Mouse (Mus musculus) brown adipose tissue, adult 24 weeks (tissue): ENCODE results near the gene Slc41a3. TPM values are rescaled to one million over a fixed set of nuclear protein-coding genes. Genes with fewer than 3 reads are reported as not detected.
A peak's percentile ranks its signal among the peaks of the same experiment; 100 is the strongest.

Experiments
- H3K27ac ChIP-seq: fragments of 200-500 bp; replicated peaks from 2 replicates; pipeline ENCODE4 v1.5.1; 2012; ENCODE audit warnings: low read depth, mild to moderate bottlenecking, low read length
- H3K4me1 ChIP-seq: fragments of 200-500 bp; 2 replicates; pipeline ENCODE4 v1.6.1; 2012; ENCODE audit warnings: low read length, mixed read lengths; ENCODE audit not compliant: control insufficient read depth, insufficient read depth, insufficient read length
- H3K4me3 ChIP-seq: fragments of 200-500 bp; 2 replicates; pipeline ENCODE4 v1.5.1; 2012; ENCODE audit warnings: low read depth, mild to moderate bottlenecking, low read length, moderate library complexity; ENCODE audit not compliant: insufficient read depth
- polyA plus RNA-seq: library from polyadenylated mRNA; stranded (reverse); fragments of >200 nt; gene quantifications from 2 replicates; pipeline ENCODE4 v1.2.4, GENCODE M21; 2012; ENCODE audit not compliant: missing spikeins, insufficient read depth, insufficient read length

Gene Slc41a3
- polyA plus RNA-seq, 1 experiment: 2.3 TPM

- H3K4me3 ChIP-seq: no peak overlapping the region
- H3K4me1 ChIP-seq: peaks cover 11% of the 10 kb centered on the region
- no peak overlapping the region for H3K27ac ChIP-seq
Measured at GRCm38 (mm10) chr6:90662148-90662547, 57.6 kb downstream of the Slc41a3 start.

GRCm38 (mm10) chr6:90663736-90664135, 59.2 kb downstream of the Slc41a3 start:
- Histone ChIP-seq H3K4me1 (peaks cover 11% of the 10 kb centered on the region), H3K4me3 (no peak overlapping the region), H3K27ac (peak overlapping the region; percentile 5; the same call in 1 of the 2 replicates)

GRCm38 (mm10) chr6:90668693-90669092, 64.2 kb downstream of the Slc41a3 start:
- H3K4me1 ChIP-seq: peaks cover 4% of the 10 kb centered on the region; the same call in 1 of the 2 replicates
- no peak overlapping the region for H3K4me3 ChIP-seq
- H3K27ac ChIP-seq: no peak overlapping the region

GRCm38 (mm10) chr6:90678759-90679158, 74.2 kb downstream of the Slc41a3 start:
- peaks cover 29% of the 10 kb centered on the region for H3K4me1 ChIP-seq
- H3K27ac ChIP-seq: peak overlapping the region; percentile 91
- no peak overlapping the region for H3K4me3 ChIP-seq

- Histone ChIP-seq H3K4me1 (peaks cover 45% of the 10 kb centered on the region), H3K27ac (peak overlapping the region; percentile 61), H3K4me3 (no peak overlapping the region)
Measured at GRCm38 (mm10) chr6:90680401-90680800, 75.9 kb downstream of the Slc41a3 start.

- no peak overlapping the region for H3K27ac ChIP-seq
- H3K4me3 ChIP-seq: no peak overlapping the region
- peaks cover 48% of the 10 kb centered on the region for H3K4me1 ChIP-seq
Measured at GRCm38 (mm10) chr6:90683831-90684532, 79.5 kb downstream of the Slc41a3 start.

GRCm38 (mm10) chr6:90686812-90687211, 82.3 kb downstream of the Slc41a3 start:
- Histone ChIP-seq H3K27ac (no peak overlapping the region), H3K4me3 (no peak overlapping the region), H3K4me1 (peaks cover 37% of the 10 kb centered on the region)

- no peak overlapping the region for H3K27ac ChIP-seq
- H3K4me3 ChIP-seq: no peak overlapping the region
- H3K4me1 ChIP-seq: peaks cover 35% of the 10 kb centered on the region
Measured at GRCm38 (mm10) chr6:90688003-90688402, 83.5 kb downstream of the Slc41a3 start.

- Histone ChIP-seq H3K4me3 (no peak overlapping the region), H3K4me1 (peaks cover 27% of the 10 kb centered on the region), H3K27ac (peak overlapping the region; percentile 19; the same call in 1 of the 2 replicates)
Measured at GRCm38 (mm10) chr6:90688742-90689141, 84.2 kb downstream of the Slc41a3 start.

- Histone ChIP-seq H3K27ac (peak overlapping the region; percentile 7; the same call in 1 of the 2 replicates), H3K4me1 (peaks cover 21% of the 10 kb centered on the region), H3K4me3 (no peak overlapping the region)
Measured at GRCm38 (mm10) chr6:90689500-90689899, 85.0 kb downstream of the Slc41a3 start.

GRCm38 (mm10) chr6:90691935-90692334, 87.4 kb downstream of the Slc41a3 start:
- no peak overlapping the region for H3K4me3 ChIP-seq
- no peak overlapping the region for H3K27ac ChIP-seq
- peaks cover 23% of the 10 kb centered on the region for H3K4me1 ChIP-seq

- no peak overlapping the region for H3K4me3 ChIP-seq
- H3K27ac ChIP-seq: no peak overlapping the region
- peaks cover 28% of the 10 kb centered on the region for H3K4me1 ChIP-seq
Measured at GRCm38 (mm10) chr6:90692404-90692803, 87.9 kb downstream of the Slc41a3 start.

- peak overlapping the region; percentile 44 for H3K27ac ChIP-seq
- H3K4me1 ChIP-seq: peaks cover 32% of the 10 kb centered on the region
Measured at GRCm38 (mm10) chr6:90695754-90696153, 91.2 kb downstream of the Slc41a3 start.

More at GRCm38 (mm10) chr6:90695754-90696153, 91.2 kb downstream of the Slc41a3 start:
- H3K4me3 ChIP-seq: no peak overlapping the region
